Mouse (Mus musculus): ENCODE data around the gene Lrfn2. TPM values are rescaled to one million over a fixed set of nuclear protein-coding genes. Genes with fewer than 3 reads are reported as not detected.

The Lrfn2 gene
- polyA plus RNA-seq, 1 experiment from 2014 or later, result 0.23 TPM

- 57% methylated on average over 5 of the region's 5 CpGs for whole genome bisulfite sequencing
- Histone ChIP-seq H3K9me3 (replicated peaks) (no peaks in the 10 kb centered on the region), H3K27me3 (ENCODE audit: low read depth, poor library complexity, severe bottlenecking) (peaks cover 29% of the 10 kb centered on the region), H3K4me1 (peaks cover 26% of the 10 kb centered on the region), H3K36me3 (no peaks in the 10 kb centered on the region), H3K27ac (replicated peaks) (no peak overlapping the region), H3K4me3 (no peak overlapping the region)
- DNase-seq (ENCODE audit: low spot score), result no peak
Measured at GRCm38 (mm10) chr17:48936445-48937141, 4.4 kb downstream of the Lrfn2 start.

- no peak overlapping the region for H3K4me3 ChIP-seq
- 88% methylated on average over 7 of the region's 7 CpGs for WGBS
- H3K9me3 ChIP-seq (replicated peaks), result no peaks in the 10 kb centered on the region
- no peak overlapping the region for H3K27ac ChIP-seq (replicated peaks)
- DNase-seq (ENCODE audit: low spot score), result no peak
- peaks cover 7% of the 10 kb centered on the region for H3K4me1 ChIP-seq
- peaks cover 9% of the 10 kb centered on the region for H3K27me3 ChIP-seq (ENCODE audit: low read depth, poor library complexity, severe bottlenecking)
- H3K36me3 ChIP-seq, result no peaks in the 10 kb centered on the region
Measured at GRCm38 (mm10) chr17:48938711-48939220, 6.6 kb downstream of the Lrfn2 start.

- WGBS, result 75% methylated on average over 9 of the region's 9 CpGs
- no peaks in the 10 kb centered on the region for H3K27me3 ChIP-seq (ENCODE audit: low read depth, poor library complexity, severe bottlenecking)
- no peak for DNase-seq (ENCODE audit: low spot score)
- no peaks in the 10 kb centered on the region for H3K9me3 ChIP-seq (replicated peaks)
- H3K27ac ChIP-seq (replicated peaks), result no peak overlapping the region
- no peak overlapping the region for H3K4me3 ChIP-seq
- peaks cover 9% of the 10 kb centered on the region for H3K4me1 ChIP-seq
- H3K36me3 ChIP-seq, result no peaks in the 10 kb centered on the region
Measured at GRCm38 (mm10) chr17:48946315-48946714, 14.1 kb downstream of the Lrfn2 start.

- Histone ChIP-seq H3K4me1 (peaks cover 9% of the 10 kb centered on the region), H3K27ac (replicated peaks) (no peak overlapping the region), H3K27me3 (ENCODE audit: low read depth, poor library complexity, severe bottlenecking) (no peaks in the 10 kb centered on the region), H3K9me3 (replicated peaks) (no peaks in the 10 kb centered on the region), H3K4me3 (no peak overlapping the region), H3K36me3 (no peaks in the 10 kb centered on the region)
- no peak for DNase-seq (ENCODE audit: low spot score)
- WGBS, result 63% methylated on average over 3 of the region's 3 CpGs
Measured at GRCm38 (mm10) chr17:48946765-48947164, 14.6 kb downstream of the Lrfn2 start.

DNA sequence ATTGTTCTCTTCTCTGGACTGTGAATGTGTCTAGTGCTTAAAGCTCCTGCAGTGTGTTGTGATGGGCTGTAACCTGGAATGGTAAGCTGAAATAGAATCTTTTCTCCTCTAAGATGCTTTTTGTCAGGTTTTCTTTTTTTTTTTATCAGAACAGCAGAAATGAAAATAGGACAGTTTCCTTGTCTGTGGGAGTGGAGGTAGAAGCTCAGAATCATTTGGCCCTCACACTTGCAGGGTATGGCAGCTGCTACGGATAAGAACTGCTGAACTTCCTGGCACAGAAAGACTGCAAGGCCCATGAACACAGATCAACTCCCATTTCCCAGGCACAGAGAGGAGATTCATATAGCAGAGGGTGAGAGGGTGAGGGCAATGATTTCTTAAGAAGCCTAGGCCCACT lies 19.1 kb downstream of the Lrfn2 start:
- H3K9me3 ChIP-seq (replicated peaks), result no peaks in the 10 kb centered on the region
- H3K4me3 ChIP-seq, result no peak overlapping the region
- DNase-seq (ENCODE audit: low spot score), result no peak
- H3K27ac ChIP-seq (replicated peaks), result no peak overlapping the region
- 90% methylated on average over 1 of the region's 1 CpGs for WGBS
- H3K4me1 ChIP-seq, result peaks cover 8% of the 10 kb centered on the region
- no peaks in the 10 kb centered on the region for H3K36me3 ChIP-seq
- no peaks in the 10 kb centered on the region for H3K27me3 ChIP-seq (ENCODE audit: low read depth, poor library complexity, severe bottlenecking)

- WGBS, result 86% methylated on average over 7 of the region's 7 CpGs
- DNase-seq (ENCODE audit: low spot score), result no peak
- Histone ChIP-seq H3K9me3 (replicated peaks) (no peaks in the 10 kb centered on the region), H3K4me1 (peaks cover 13% of the 10 kb centered on the region), H3K4me3 (no peak overlapping the region), H3K36me3 (no peaks in the 10 kb centered on the region), H3K27ac (replicated peaks) (no peak overlapping the region), H3K27me3 (ENCODE audit: low read depth, poor library complexity, severe bottlenecking) (no peaks in the 10 kb centered on the region)
Measured at GRCm38 (mm10) chr17:48956033-48956631, 24.0 kb downstream of the Lrfn2 start.

DNA sequence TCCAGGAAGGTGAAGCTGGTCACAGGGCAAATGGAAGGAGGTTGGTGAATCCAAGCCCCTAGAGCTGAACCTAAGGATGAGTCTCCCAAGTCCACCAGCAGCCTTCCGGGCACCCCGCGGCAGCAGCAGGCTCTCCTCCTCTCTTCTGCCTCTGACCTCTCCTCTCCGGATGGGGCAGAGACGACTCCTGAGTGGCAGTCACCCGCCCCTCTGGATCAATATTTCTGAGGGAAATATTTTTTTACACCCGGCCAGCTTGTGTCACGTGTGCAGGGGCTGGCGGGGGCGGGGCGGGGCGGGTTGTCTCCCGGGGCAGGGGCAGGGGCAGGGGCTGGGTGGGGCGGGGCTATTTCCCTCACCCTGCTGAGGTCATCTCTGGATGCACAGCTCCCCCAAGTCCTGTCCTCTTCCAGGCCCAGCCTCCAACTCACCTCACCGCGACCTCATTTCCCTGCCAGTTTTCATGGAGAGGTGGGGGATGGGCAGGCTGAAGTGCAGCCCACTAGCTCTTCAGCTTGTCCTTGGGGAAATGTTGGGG lies 28.1 kb downstream of the Lrfn2 start:
- no peaks in the 10 kb centered on the region for H3K27me3 ChIP-seq (ENCODE audit: low read depth, poor library complexity, severe bottlenecking)
- H3K27ac ChIP-seq (replicated peaks), result peak overlapping the region; percentile 57
- peak overlapping the region; percentile 44 for H3K4me3 ChIP-seq
- H3K9me3 ChIP-seq (replicated peaks), result no peaks in the 10 kb centered on the region
- H3K36me3 ChIP-seq, result no peaks in the 10 kb centered on the region
- 7% methylated on average over 15 of the region's 16 CpGs for WGBS
- peak; percentile 50 for DNase-seq (ENCODE audit: low spot score)
- peaks cover 13% of the 10 kb centered on the region for H3K4me1 ChIP-seq

DNA sequence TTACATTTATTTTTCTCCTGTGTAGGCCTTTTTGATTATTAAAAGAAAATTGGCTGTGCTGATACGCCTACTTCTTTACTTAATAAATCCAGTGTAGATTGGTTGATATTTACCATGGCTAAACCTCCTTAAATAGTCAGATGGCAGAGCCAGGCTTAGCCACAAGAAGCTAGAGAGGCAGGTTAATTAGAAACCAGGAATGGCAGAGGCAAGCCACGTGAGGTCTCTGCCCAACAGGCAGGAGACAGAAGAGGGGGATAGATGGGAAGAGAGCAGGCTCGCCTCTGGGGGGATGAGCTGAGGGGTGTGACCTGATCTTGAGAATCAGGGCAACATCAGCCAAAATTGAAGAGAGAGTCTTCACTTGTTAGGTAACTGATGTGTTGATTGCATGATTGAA lies 30.5 kb downstream of the Lrfn2 start:
- Histone ChIP-seq H3K4me3 (no peak overlapping the region), H3K36me3 (no peaks in the 10 kb centered on the region), H3K4me1 (peaks cover 13% of the 10 kb centered on the region), H3K27me3 (ENCODE audit: low read depth, poor library complexity, severe bottlenecking) (no peaks in the 10 kb centered on the region), H3K9me3 (replicated peaks) (no peaks in the 10 kb centered on the region), H3K27ac (replicated peaks) (no peak overlapping the region)
- WGBS, result 67% methylated on average over 3 of the region's 3 CpGs
- DNase-seq (ENCODE audit: low spot score), result no peak

GRCm38 (mm10) chr17:48963740-48964139 lies 31.6 kb downstream of the Lrfn2 start:
- DNase-seq (ENCODE audit: low spot score), result no peak
- Histone ChIP-seq H3K27me3 (ENCODE audit: low read depth, poor library complexity, severe bottlenecking) (no peaks in the 10 kb centered on the region), H3K9me3 (replicated peaks) (no peaks in the 10 kb centered on the region), H3K27ac (replicated peaks) (no peak overlapping the region), H3K36me3 (no peaks in the 10 kb centered on the region), H3K4me3 (no peak overlapping the region), H3K4me1 (peaks cover 13% of the 10 kb centered on the region)
- 85% methylated on average over 9 of the region's 9 CpGs for WGBS

GRCm38 (mm10) chr17:48968304-48968703 lies 36.1 kb downstream of the Lrfn2 start:
- no peak for DNase-seq (ENCODE audit: low spot score)
- peaks cover 27% of the 10 kb centered on the region for H3K4me1 ChIP-seq
- no peaks in the 10 kb centered on the region for H3K36me3 ChIP-seq
- 94% methylated on average over 13 of the region's 13 CpGs for WGBS
- H3K27ac ChIP-seq (replicated peaks), result no peak overlapping the region
- no peak overlapping the region for H3K4me3 ChIP-seq
- H3K27me3 ChIP-seq (ENCODE audit: low read depth, poor library complexity, severe bottlenecking), result 0 out of 2 replicates have a peak, but pooled peaks cover 5% of the 10 kb centered on the region
- no peaks in the 10 kb centered on the region for H3K9me3 ChIP-seq (replicated peaks)

GRCm38 (mm10) chr17:48971296-48971695 lies 39.1 kb downstream of the Lrfn2 start:
- Histone ChIP-seq H3K4me3 (no peak overlapping the region), H3K27ac (replicated peaks) (no peak overlapping the region), H3K27me3 (ENCODE audit: low read depth, poor library complexity, severe bottlenecking) (0 out of 2 replicates have a peak, but pooled peaks cover 5% of the 10 kb centered on the region), H3K36me3 (no peaks in the 10 kb centered on the region), H3K4me1 (peaks cover 56% of the 10 kb centered on the region), H3K9me3 (replicated peaks) (no peaks in the 10 kb centered on the region)
- no peak for DNase-seq (ENCODE audit: low spot score)
- 68% methylated on average over 10 of the region's 10 CpGs for WGBS

DNA sequence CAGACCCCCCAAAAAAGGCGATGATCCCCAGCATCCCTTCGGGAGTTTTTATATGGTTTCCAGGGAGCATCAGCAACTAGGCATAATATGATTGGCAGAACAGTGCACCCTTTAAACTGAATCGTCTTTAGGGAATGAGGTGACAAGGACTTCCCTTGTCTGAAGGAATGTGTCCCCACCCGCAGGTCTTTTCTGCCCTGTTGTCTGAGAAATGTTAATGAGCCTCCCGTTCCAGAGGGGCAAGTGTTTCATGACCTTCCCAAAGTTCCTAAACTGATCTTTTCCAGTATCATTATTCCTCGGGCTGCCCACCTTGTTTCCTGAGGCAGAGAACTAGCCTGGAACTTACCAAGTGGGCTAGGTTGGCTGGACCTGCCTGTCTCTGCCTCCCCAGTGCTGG lies 40.7 kb downstream of the Lrfn2 start:
- H3K9me3 ChIP-seq (replicated peaks), result no peaks in the 10 kb centered on the region
- no peak overlapping the region for H3K4me3 ChIP-seq
- no peaks in the 10 kb centered on the region for H3K36me3 ChIP-seq
- 0 out of 2 replicates have a peak, but pooled peaks cover 5% of the 10 kb centered on the region for H3K27me3 ChIP-seq (ENCODE audit: low read depth, poor library complexity, severe bottlenecking)
- H3K27ac ChIP-seq (replicated peaks), result no peak overlapping the region
- WGBS, result 38% methylated on average over 6 of the region's 6 CpGs
- peaks cover 72% of the 10 kb centered on the region for H3K4me1 ChIP-seq
- no peak for DNase-seq (ENCODE audit: low spot score)

DNA sequence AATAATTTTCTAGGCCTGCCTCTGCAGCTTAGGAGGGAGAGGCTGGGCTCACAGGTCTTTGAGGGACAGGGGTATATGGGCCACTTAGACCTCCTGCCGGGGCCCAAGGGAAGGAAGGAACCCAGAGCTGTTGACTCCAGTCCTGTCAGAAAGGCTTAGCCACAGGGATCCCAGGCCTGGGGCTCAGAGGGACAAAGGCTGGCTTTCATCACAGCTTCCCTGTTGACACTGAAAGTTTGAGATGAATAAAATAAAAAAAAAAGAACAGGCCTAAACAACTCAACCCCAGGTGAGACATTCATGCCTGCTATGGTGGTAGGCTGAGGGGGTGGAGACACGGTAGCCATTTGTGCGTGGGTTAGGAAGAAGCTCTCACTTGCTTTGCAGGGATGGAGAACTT lies 41.2 kb downstream of the Lrfn2 start:
- H3K36me3 ChIP-seq, result no peaks in the 10 kb centered on the region
- H3K27me3 ChIP-seq (ENCODE audit: low read depth, poor library complexity, severe bottlenecking), result 0 out of 2 replicates have a peak, but pooled peaks cover 5% of the 10 kb centered on the region
- peaks cover 73% of the 10 kb centered on the region for H3K4me1 ChIP-seq
- DNase-seq (ENCODE audit: low spot score), result no peak
- no peak overlapping the region for H3K4me3 ChIP-seq
- no peaks in the 10 kb centered on the region for H3K9me3 ChIP-seq (replicated peaks)
- 17% methylated on average over 3 of the region's 3 CpGs for whole genome bisulfite sequencing
- no peak overlapping the region for H3K27ac ChIP-seq (replicated peaks)
